Mouse (Mus musculus): ENCODE measurements at regions not wholly inside any gene's neighbourhood (a gene's known extent, or its start where the extent isn't known, plus 50 kb on each side); places are given as distances from the start of the nearest gene placed in this dataset.

GRCm38 (mm10) chr15:61102421-61103412, 179.9 kb upstream of the A1bg start:
- DNase-seq (ENCODE audit: extremely low spot score in 1 of 2, low spot score in 1 of 2) = peak; percentile 12 to 85

GRCm38 (mm10) chr15:61100807-61101206, 178.0 kb upstream of the A1bg start:
- DNase-seq (ENCODE audit: extremely low spot score in 1 of 2, low spot score in 1 of 2) = no peak

GRCm38 (mm10) chr15:61098968-61099367, 176.2 kb upstream of the A1bg start:
- DNase-seq (ENCODE audit: extremely low spot score in 1 of 2, low spot score in 1 of 2) = no peak

GRCm38 (mm10) chr15:61098519-61098918, 175.7 kb upstream of the A1bg start:
- no peak for DNase-seq (ENCODE audit: extremely low spot score in 1 of 2, low spot score in 1 of 2)

GRCm38 (mm10) chr15:61096021-61096781, 173.4 kb upstream of the A1bg start:
- DNase-seq (ENCODE audit: extremely low spot score in 1 of 2, low spot score in 1 of 2) = peak; percentile 8 to 67

GRCm38 (mm10) chr15:61055017-61055609, 132.3 kb upstream of the A1bg start:
- DNase-seq (ENCODE audit: extremely low spot score in 1 of 2, low spot score in 1 of 2) = no peak

GRCm38 (mm10) chr15:61051363-61051762, 128.6 kb upstream of the A1bg start:
- no peak for DNase-seq (ENCODE audit: extremely low spot score in 1 of 2, low spot score in 1 of 2)

- no peak for DNase-seq (ENCODE audit: extremely low spot score in 1 of 2, low spot score in 1 of 2)
These were observed 86.7 kb upstream of the A1bg start for GRCm38 (mm10) chr15:61009509-61009908.

GRCm38 (mm10) chr15:61007461-61008059, 84.7 kb upstream of the A1bg start:
- no peak for DNase-seq (ENCODE audit: extremely low spot score in 1 of 2, low spot score in 1 of 2)

- no peak for DNase-seq (ENCODE audit: extremely low spot score in 1 of 2, low spot score in 1 of 2)
These were observed 83.8 kb upstream of the A1bg start for GRCm38 (mm10) chr15:61006608-61007007.

GRCm38 (mm10) chr15:60993971-60994690, 71.3 kb upstream of the A1bg start:
- DNase-seq (ENCODE audit: extremely low spot score in 1 of 2, low spot score in 1 of 2) = no peak

- DNase-seq (ENCODE audit: extremely low spot score in 1 of 2, low spot score in 1 of 2) = no peak
These were observed 70.6 kb upstream of the A1bg start for GRCm38 (mm10) chr15:60993394-60993793.

- no peak for DNase-seq (ENCODE audit: extremely low spot score in 1 of 2, low spot score in 1 of 2)
These were observed 59.8 kb upstream of the A1bg start for GRCm38 (mm10) chr15:60982576-60982975.

Data from frontal cortex, adult 2 months (tissue).